Mouse (Mus musculus) layer of hippocampus, postnatal 36 days (tissue): ENCODE measurements around the gene Gm40460. TPM values are rescaled to one million over a fixed set of nuclear protein-coding genes. Genes with fewer than 3 reads are reported as not detected.

Source experiments
- total RNA-seq, 2 experiments: library from RNA; stranded (reverse); gene quantifications; 2 replicates each; pipeline ENCODE4 v1.2.3; 2021

Gm40460 gene
- total RNA-seq, 2 experiments from 2014 or later, result not detected

Other genes with a start within 250 kb of the Gm40460 start
- gene Mob2, start 180.0 kb downstream of the Gm40460 start, total RNA-seq, result 10 to 100 TPM; 28.4 to 29.9 TPM
- gene Dusp8, start 145.2 kb downstream of the Gm40460 start, total RNA-seq, result 100 to 1,000 TPM; 123 to 125 TPM
- gene Gm45618, start 120.3 kb downstream of the Gm40460 start, total RNA-seq, result not detected
- gene Gm39115, start 105.0 kb downstream of the Gm40460 start, total RNA-seq, result not detected
- not detected for gene Gm45337, start 96.5 kb downstream of the Gm40460 start, total RNA-seq
- not detected for gene Gm29735, start 84.0 kb downstream of the Gm40460 start, total RNA-seq
- gene Gm4553, start 75.3 kb downstream of the Gm40460 start, total RNA-seq, result not detected
- not detected for gene Krtap5-2, start 65.1 kb downstream of the Gm40460 start, total RNA-seq
- not detected for gene Gm10153, start 50.7 kb downstream of the Gm40460 start, total RNA-seq
- gene Krtap5-3, start 39.7 kb downstream of the Gm40460 start, total RNA-seq, result not detected
- gene Gm7579, start 29.2 kb downstream of the Gm40460 start, total RNA-seq, result not detected
- not detected for gene Krtap5-5, start 11.1 kb downstream of the Gm40460 start, total RNA-seq
- gene Gm2431, start 17.3 kb upstream of the Gm40460 start, total RNA-seq, result not detected
- not detected for gene Gm4559, start 33.3 kb upstream of the Gm40460 start, total RNA-seq
- gene Krtap5-1, start 56.0 kb upstream of the Gm40460 start, total RNA-seq, result not detected
- gene Krtap5-4, start 62.5 kb upstream of the Gm40460 start, total RNA-seq, result not detected
- gene Ifitm10, start 132.7 kb upstream of the Gm40460 start, total RNA-seq, result 10 to 100 TPM; 34.2 to 35.7 TPM
- gene Gm49369, start 141.6 kb upstream of the Gm40460 start, total RNA-seq, result not detected
- 100 to 1,000 TPM; 289 to 292 TPM for gene Ctsd, start 147.0 kb upstream of the Gm40460 start, total RNA-seq
- gene Syt8, start 193.8 kb upstream of the Gm40460 start, total RNA-seq, result not detected
- gene Tnni2, start 200.7 kb upstream of the Gm40460 start, total RNA-seq, result not detected
- gene Lsp1, start 219.7 kb upstream of the Gm40460 start, total RNA-seq, result 1 to 10 TPM; 1.2 to 3.4 TPM